Mouse (Mus musculus) spleen, postnatal 10 days (tissue): ENCODE measurements around the gene Plp2.

Experiments used
- DNase-seq, 2 experiments: peaks; one replicate each; pipeline ENCODE4 v3.0.0; 2021 to 2022; ENCODE audit warnings: low spot score in 2 of 2

The Plp2 gene

DNA sequence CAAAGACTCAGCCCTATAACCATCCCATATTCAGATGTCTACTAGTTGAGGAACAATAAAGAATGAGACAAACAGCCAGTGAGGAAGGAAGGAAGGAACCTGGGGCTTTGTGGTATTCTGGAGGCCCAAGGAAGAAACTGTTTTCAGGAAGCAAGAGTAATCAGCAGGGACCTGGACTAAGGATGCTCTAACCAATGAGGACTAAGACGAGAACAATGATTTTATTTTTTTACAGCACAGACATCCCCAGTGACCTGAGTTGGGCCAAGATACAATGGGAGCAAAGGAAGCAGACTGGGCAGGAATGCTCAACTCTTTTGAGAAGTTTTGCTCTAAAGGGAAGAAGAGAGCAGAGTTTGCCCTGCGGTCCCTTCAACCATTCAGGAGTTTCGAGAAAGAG is 8.3 kb downstream of the Plp2 start:
- DNase-seq = no peak

DNA sequence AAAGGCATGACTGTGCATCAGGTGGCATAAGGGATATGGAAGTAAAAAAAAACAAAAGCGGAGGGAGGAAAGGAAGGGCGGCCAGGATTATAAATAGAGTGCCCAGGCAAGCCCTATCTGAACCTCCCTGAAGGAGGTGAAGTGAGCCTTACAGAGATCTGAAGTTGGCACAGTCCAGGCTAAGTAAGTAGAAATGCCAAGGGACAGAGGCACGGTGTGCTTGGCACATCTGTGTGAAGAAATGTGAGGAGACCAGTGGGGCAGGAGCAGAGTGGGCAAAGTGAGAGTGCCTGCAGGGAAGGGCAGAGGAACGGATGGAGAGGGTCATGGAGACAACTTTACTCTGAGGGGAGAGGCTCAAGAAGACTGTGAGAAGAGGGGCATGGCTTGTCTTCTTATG is 10.1 kb downstream of the Plp2 start:
- DNase-seq = no peak

DNA sequence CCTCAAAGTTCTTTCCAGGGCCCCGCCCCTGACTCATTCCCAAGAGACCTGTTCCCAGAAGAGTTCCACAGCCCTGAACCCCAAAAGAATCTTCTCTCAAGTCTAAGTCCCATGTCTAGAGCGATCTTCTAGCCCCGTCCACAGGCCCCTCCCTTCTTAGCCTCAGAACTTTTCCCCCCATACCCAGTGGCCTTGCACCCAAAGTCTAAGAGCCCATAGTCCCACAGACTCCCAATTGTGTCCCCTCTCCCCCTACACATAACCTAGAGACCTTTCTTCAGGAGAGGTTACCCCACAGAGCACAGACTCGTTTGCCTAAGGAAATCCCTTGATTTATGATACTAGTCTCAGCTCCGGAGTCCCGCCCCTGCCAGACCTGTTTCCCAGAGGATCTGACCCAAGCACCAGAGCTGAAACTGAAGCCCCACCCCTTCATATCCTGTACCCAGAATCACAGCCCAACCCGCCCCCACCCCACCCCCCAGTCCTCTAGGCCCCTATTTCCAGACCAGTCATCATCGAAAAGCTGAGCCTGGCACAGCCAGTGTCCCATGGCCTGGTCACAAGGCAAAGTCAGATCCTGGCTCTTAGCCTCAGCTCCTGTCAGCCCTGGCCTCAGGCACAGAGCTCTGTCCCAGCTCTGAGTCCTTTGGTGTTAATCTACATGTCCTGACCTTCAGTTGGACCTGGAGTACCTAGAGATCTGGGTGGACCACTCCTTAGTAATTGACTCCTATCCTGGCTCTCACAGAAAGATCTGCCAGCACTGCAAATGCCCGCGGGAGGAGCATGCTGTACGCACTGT is 12.2 kb downstream of the Plp2 start:
- DNase-seq = no peak

DNA sequence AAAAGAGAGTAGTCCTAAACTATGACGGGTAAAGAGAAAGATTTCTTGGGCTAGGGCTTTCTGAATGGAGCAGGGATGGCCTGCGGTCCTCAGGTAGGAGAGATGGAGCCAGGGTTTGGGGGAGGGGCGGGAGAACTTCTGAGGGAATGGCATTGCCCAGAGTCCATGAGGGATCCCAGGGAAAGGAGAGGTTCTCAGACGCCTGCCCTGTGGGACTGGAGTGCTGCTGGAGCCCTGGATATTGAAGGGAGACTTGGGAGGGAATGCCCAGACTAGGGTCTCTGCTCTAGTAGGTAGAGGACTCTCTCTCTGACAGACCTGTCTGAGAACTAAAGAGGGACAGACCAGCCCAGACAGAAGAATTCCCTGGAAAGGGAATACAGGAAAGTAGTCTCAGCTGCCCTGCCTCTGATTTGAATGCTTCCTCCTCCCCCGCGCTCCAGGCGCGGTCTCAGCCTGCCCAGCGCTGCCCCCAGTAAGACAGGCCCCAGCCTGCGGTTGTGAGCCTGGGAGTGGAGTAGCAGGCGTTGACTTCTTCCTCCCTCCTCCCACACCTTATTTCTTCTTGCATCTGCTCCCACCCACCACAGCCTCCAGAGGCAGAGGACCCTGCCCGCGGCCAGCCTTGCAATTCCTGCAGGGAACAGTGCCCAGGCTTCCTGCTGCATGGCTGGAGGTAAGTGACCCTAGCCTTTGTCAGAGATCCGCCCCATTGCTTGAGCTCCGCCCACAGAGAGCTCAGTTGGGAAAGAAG is 13.0 kb downstream of the Plp2 start:
- no peak for DNase-seq

DNA sequence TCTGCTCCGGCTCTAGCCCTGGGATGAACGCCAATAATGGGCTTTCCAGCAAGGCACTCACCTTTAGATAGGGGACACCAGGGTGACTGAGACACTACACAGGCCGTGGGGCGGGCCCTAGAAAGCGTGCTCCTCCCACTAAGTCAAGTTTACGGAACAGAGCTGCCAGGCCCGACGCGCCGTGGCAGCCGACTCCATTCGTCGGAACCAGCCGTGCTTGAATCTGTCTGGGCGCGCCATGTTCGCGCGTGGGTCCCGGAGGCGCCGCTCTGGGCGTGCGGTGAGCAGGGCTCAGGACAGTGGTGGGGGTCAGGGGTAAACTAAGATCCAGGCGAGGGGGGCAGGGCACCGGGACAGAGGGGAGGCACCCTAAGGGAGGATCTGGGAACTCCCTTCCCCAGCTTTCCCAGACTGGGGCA is 14.0 kb downstream of the Plp2 start, which contains the start of gene Prickle3:
Gene Prickle3 (plus strand): TSS at position 40 of the 419 bp plus-strand sequence.
- DNase-seq = peak in 1 of 2 experiments; percentile 66

DNA sequence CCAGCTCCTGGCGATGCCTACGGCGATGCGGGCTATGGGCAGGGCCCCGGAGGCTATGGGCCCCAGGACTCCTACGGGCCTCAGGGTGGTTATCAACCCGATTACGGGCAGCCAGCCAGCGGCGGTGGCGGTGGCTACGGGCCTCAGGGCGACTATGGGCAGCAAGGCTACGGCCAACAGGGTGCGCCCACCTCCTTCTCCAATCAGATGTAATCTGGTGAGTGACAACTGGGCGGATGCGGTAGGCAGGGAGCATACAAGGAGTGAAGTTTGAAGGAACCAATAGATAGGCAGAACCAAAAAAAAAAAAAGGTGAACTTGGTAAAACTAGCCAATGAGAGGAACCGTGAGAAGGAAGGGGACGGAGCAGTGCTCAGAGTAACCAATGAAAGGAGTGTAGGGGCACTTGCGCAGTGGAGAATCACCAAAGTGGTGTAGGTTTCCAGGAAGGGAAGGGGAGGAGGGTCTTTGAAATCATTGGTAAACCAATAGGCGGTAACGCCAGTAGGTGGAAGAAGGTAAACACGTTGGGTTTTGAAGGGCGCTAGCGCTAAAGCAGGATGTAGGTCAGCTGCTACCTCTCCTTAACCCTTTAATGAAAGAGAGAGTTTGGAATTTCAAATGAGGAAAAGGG is 22.4 kb downstream of the Plp2 start:
- DNase-seq = peak; percentile 77 to 83

DNA sequence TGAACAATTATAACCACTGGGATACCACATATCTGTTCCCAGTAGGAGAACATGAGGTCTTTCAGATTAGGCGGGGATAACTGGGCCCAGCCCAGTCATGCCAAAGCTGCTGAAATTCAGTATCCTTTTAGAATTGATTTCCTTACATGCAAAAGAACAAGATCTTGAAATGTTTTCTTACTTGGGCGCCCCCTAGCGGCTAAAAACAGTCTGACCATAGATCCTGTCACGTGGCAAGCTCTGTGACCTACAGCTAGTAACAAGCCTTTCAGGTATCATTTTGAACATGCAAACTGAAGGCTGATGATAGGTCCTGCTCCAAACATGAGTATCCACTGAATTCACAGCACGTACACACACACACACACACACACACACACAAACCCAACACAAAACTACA is 25.8 kb downstream of the Plp2 start:
- peak; percentile 74 to 87 for DNase-seq

DNA sequence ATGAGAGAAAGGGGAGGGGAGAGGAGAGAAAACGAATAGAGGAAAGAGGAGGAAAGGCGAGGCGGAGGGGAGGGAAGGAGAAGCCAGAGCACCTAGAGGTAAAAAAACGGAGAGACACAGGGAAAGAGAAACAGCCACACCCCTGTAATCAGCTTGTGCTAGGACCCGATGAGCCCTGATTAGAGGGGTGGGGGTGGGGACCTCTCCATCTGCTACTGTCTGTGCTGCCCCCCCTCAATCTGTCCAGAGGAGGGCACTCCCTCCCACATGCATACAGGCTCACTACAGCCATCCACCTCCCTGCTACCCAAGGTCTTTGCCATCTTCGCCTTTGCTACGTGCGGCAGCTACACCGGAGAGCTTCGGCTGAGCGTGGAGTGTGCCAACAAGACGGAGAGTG is 30.4 kb downstream of the Plp2 start:
- no peak for DNase-seq

DNA sequence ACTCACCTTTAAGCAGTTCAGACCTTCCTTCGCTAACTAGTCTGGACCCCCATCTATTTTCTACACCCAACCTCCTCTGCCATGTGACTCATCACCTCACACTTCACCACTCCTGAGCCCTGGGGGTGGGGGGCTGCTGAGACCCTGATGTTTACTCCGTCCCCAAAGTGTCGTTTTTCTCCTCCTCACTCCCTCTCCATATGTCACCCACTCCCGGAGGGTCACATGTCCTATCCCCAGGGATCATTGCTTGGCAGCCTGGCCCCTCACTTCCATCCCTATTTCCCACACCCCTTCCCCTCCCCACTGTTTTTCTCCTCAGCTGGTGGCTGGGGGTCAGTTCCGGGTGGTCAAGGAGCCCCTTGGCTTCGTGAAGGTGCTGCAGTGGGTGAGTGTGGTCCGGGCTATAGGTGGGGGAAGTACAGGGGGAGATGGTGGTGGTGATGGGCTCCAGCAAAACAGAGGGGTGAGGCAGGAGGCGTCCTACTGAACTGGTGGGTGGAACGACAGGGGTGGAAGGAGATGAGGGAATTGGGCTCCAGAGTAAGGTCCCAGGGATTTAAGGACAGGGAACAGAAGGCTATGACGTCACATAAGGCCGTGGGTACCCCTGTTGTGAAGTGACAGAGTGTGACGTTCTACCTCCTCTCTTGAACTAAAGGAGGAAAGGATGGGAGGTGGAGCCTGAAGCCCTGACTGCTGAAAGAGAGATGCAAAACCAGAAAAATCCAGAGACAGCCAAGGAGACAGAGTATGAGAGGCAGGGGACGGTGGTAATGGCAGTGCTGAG is 31.5 kb downstream of the Plp2 start:
- DNase-seq = no peak

DNA sequence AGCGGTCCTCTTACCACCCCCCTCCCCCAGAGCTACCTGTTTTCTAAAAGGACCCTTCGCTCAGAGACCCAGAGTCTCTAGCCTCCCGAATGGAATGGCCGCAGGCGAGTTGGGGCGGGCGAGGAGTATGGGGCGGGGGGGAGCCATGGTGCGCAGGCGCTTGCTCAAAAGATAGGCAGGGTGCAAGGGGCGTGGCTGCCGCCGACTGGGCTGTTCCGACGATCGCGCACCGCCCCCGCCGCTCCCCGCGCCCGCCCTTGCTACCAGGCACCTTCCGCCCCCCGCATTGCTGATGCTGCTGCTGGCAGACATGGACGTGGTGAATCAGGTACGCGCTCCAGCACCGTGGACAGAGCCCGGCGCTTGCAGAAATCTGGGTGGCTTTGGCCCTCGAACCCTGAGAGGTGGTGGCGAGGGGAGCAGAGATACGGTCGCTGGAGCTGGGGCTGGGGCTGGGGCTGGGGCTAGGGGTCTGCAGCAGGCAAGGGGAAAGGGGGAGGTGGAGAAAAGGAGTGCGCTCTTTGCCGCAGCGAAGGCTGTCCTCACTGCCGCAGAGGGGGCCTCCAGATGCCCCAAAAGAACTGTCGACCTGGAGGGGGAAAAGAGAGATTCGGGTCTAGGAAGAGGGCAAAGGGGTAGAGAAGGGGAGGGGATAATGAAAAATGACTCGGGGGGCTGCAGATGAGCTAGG is 32.6 kb downstream of the Plp2 start, which contains the start of gene Syp:
Gene Syp (plus strand): TSS at position 71 of the 691 bp plus-strand sequence.
- DNase-seq = peak; percentile 71 to 87

DNA sequence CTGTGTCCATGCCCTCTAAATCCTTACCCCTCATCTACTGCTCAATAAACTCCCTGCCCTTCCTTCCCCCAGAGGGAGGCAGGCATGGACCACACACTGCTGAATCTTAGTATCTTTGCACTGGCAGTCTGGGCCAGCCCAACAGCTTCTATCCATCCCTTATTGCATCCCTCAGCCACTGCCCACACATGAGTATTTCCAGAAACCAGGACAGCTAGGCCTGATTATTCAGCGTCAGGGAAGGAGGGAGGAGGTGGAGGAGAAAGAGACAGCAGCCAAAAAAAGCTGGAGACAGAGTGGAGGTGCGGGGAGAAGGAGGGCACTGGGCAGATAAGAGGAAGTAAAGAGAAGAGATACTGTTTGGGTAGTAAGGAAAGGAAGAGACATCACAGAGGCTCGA is 36.1 kb downstream of the Plp2 start:
- DNase-seq = no peak

DNA sequence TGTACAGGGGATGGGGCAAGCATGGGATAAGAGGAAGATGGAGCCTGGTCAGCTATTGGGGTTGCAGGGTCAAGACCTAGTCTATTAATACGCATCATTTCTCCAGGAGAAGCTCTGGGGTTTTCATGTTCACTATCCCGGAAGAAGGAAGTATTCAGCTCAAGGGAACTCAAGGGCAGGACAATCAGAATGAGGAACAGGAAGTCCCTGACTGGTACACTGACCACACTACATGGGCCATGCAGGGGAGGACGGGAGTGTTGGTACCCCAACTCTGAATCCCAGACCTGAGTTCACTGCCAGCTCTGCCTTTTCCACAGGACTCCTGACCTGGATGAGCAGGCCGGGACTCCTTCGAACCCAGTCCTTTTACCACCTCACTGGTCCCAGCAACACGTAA is 38.6 kb downstream of the Plp2 start:
- no peak for DNase-seq
